Mouse (Mus musculus) CH12.LX (cell line): ENCODE results near the gene 4930404H24Rik.

Source experiments
- CTCF ChIP-seq, 2 experiments: IDR thresholded peaks in 1 of 2; conservative IDR thresholded peaks in 1 of 2; 2 replicates each; pipeline ENCODE4 v1.5.1; 2011 to 2012; ENCODE audit warnings: low read depth in 2 of 2, low read length in 2 of 2, improper control_type of control experiment in 1 of 2, inconsistent platforms in 1 of 2, mild to moderate bottlenecking in 1 of 2, moderate library complexity in 1 of 2
- EP300 ChIP-seq: IDR thresholded peaks from 2 replicates; pipeline ENCODE4 v1.6.1; 2011; ENCODE audit warnings: low read length, improper control_type of control experiment
- JUND ChIP-seq: conservative IDR thresholded peaks from 2 replicates; pipeline ENCODE4 v1.6.1; 2011; ENCODE audit warnings: low read depth, low read length, improper control_type of control experiment
- MAX ChIP-seq: IDR thresholded peaks from 2 replicates; pipeline ENCODE4 v1.6.1; 2011; ENCODE audit warnings: low read length, improper control_type of control experiment
- NELFE ChIP-seq: IDR thresholded peaks from 2 replicates; pipeline ENCODE4 v1.6.1; 2011; ENCODE audit warnings: low read depth, low read length, improper control_type of control experiment
- POLR2A ChIP-seq: IDR thresholded peaks from 2 replicates; pipeline ENCODE4 v1.6.1; 2011; ENCODE audit warnings: low read depth, mild to moderate bottlenecking, improper control_type of control experiment, low read length
- SIN3A ChIP-seq: IDR thresholded peaks from 2 replicates; pipeline ENCODE4 v1.6.1; 2012; ENCODE audit warnings: low read length, improper control_type of control experiment, inconsistent platforms
- TBP ChIP-seq: conservative IDR thresholded peaks from 2 replicates; pipeline ENCODE4 v1.6.1; 2011; ENCODE audit warnings: low read depth, low read length, improper control_type of control experiment
- USF1 ChIP-seq: IDR thresholded peaks from 2 replicates; pipeline ENCODE4 v1.6.1; 2014; ENCODE audit warnings: low read depth, mild to moderate bottlenecking, inconsistent platforms, low read length, improper control_type of control experiment
- ZKSCAN1 ChIP-seq: IDR thresholded peaks from 2 replicates; pipeline ENCODE4 v1.6.1; 2012; ENCODE audit warnings: low read depth, inconsistent platforms, low read length, improper control_type of control experiment, borderline replicate concordance
- ZNF384 ChIP-seq: IDR thresholded peaks from 2 replicates; pipeline ENCODE4 v1.6.1; 2012; ENCODE audit warnings: low read depth, low read length, improper control_type of control experiment, inconsistent platforms

DNA sequence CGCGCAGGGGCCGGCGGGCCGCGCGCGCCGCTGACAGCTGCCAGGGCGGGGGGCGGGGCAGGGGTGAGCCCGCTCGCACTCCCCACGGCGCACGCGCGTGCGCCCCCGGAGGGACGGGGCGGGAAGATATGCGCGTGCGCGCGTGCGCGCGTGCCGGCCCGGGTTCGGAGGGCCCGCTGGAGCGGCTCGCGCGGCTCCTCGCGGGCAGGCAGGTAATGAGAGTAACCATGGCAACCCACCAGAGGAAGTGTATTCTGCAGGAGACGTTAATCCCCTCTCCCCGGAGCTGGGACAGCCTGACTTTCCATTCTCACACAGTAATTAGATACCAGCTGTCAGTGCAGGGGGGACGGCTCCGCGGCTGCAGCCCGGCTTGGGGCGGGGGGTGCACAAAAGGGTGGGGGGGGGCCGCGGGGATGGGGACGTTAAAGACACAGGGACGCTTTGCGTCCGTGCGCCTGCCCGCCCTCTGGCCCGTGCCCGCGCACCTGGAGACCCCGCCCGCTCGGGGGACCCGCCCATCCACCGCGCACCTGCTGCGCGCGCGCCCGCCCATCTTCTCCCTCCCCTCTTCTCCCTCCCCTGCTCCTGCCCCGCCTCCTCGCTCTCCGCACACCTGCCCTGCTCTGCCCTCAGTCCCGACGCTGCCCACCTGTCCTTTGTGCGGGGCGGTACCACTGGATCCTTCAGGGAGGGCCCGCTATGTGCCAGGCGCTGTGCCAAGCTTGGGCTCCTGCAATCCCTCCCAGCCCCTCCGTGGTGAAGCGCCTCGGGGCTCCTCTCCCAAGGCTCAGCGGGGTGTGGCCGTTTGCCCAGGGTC, at the start of gene 4930404H24Rik:
- no peak for TF ChIP-seq CTCF (conservative IDR thresholded peaks at IDR 0.05 in 1 of 2, IDR thresholded peaks at IDR 0.05 in 1 of 2; ENCODE audit: low read depth in 2 of 2, low read length in 2 of 2)
- TF ChIP-seq SIN3A: peak; percentile 46
- no peak; the same call in 1 of the 2 replicates for TF ChIP-seq POLR2A
- no peak for TF ChIP-seq USF1
- no peak for TF ChIP-seq EP300
- TF ChIP-seq ZNF384: no peak
- no peak for TF ChIP-seq NELFE
- TF ChIP-seq MAX: no peak
- TF ChIP-seq JUND: no peak
- TF ChIP-seq ZKSCAN1: no peak
- no peak for TF ChIP-seq TBP
